Mouse (Mus musculus) midbrain, embryonic 12.5 days (tissue): ENCODE results near the gene Cela2a. TPM values are rescaled to one million over a fixed set of nuclear protein-coding genes. Genes with fewer than 3 reads are reported as not detected.
"Not testable (repeated sequence)": the region's sequence is repeated elsewhere in the genome, so short reads cannot be mapped to it uniquely, and the experiment has no call there.

Experiments used
- ATAC-seq: fragments of 200-750 bp; cut with Nextera tagmentation; 2 replicates; pipeline ENCODE4 v1.8.0; 2017; ENCODE audit warnings: low read depth, moderate TSS enrichment, moderate library complexity; ENCODE audit not compliant: low FRiP score
- H3K27ac ChIP-seq: fragments of 300-500 bp; sonication (generic); replicated peaks from 2 replicates; pipeline ENCODE4 v1.5.1; 2016; ENCODE audit warnings: mild to moderate bottlenecking
- H3K27me3 ChIP-seq: fragments of 300-500 bp; sonication (generic); 2 replicates; pipeline ENCODE4 v1.6.1; 2016; ENCODE audit warnings: mild to moderate bottlenecking
- H3K36me3 ChIP-seq: fragments of 300-500 bp; sonication (generic); 2 replicates; pipeline ENCODE4 v1.6.1; 2016
- H3K4me1 ChIP-seq: fragments of 300-500 bp; sonication (generic); 2 replicates; pipeline ENCODE4 v1.6.1; 2016
- H3K4me2 ChIP-seq: fragments of 300-500 bp; sonication (generic); replicated peaks from 2 replicates; pipeline ENCODE4 v1.6.1; 2016; ENCODE audit warnings: mild to moderate bottlenecking, moderate library complexity
- H3K4me3 ChIP-seq: fragments of 300-500 bp; sonication (generic); 2 replicates; pipeline ENCODE4 v1.5.1; 2016; ENCODE audit warnings: mild to moderate bottlenecking
- H3K9ac ChIP-seq: fragments of 300-500 bp; sonication (generic); replicated peaks from 2 replicates; pipeline ENCODE4 v1.6.1; 2016; ENCODE audit warnings: mild to moderate bottlenecking, moderate library complexity
- H3K9me3 ChIP-seq: fragments of 300-500 bp; sonication (generic); 2 replicates; pipeline ENCODE4 v1.6.1; 2016; ENCODE audit warnings: mild to moderate bottlenecking
- WGBS: fragments of 180-500 bp; shearing (Covaris S2); methylation state at CpG from one replicate; pipeline ENCODE4 v1.1.7; 2016; 5-methylcytosine and 5-hydroxymethylcytosine counted together
- polyA plus RNA-seq: library from polyadenylated mRNA; unstranded; fragments of >200 nt; fragmentation: Nextera tagmentation; extraction: Ambion mirVana; gene quantifications from 2 replicates; pipeline ENCODE4 v1.2.1, GENCODE M21; 2016

The Cela2a gene
- polyA plus RNA-seq, 1 experiment from 2014 or later: not detected

DNA sequence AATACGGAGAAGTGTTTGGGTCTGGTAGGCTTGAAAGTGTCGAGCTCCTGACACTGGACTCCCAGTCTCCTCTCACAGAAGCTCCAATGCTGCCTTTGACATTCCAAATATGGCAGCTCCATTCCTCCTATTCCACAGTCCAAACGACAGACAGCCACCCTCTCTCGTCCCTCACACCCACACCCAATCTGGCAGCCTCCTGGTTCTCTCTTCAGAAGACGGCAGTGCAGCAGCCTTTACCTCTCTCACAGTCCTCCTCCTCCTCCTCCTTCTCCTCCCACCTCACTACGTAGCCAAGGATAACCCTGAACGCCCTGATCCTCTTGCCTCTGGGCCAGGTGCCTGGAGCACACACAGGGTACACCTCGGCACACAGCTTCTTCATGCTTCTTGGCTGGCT lies 46.1 kb downstream of the Cela2a start:
- H3K4me2 ChIP-seq: no peak overlapping the region
- no peaks in the 10 kb centered on the region for H3K27me3 ChIP-seq
- no peaks in the 10 kb centered on the region for H3K4me1 ChIP-seq
- WGBS: 91% methylated on average over 8 of the region's 8 CpGs
- H3K36me3 ChIP-seq: peaks cover 93% of the 10 kb centered on the region
- no peak overlapping the region for H3K9ac ChIP-seq
- H3K4me3 ChIP-seq: no peak overlapping the region
- H3K27ac ChIP-seq: no peak overlapping the region
- no peak for ATAC-seq
- H3K9me3 ChIP-seq: no peaks in the 10 kb centered on the region

GRCm38 (mm10) chr4:141773019-141773418 lies 52.9 kb downstream of the Cela2a start:
- H3K4me3 ChIP-seq, H3K4me1 ChIP-seq, H3K9ac ChIP-seq, H3K27me3 ChIP-seq, ATAC-seq, H3K9me3 ChIP-seq, H3K27ac ChIP-seq, H3K4me2 ChIP-seq: not testable (repeated sequence)
- H3K36me3 ChIP-seq: peaks cover 87% of the 10 kb centered on the region
- WGBS: 85% methylated on average over 4 of the region's 4 CpGs

- H3K36me3 ChIP-seq: peaks cover 90% of the 10 kb centered on the region
- no peak overlapping the region for H3K4me2 ChIP-seq
- 96% methylated on average over 8 of the region's 8 CpGs for WGBS
- H3K27me3 ChIP-seq: no peaks in the 10 kb centered on the region
- H3K9ac ChIP-seq: no peak overlapping the region
- no peak overlapping the region for H3K4me3 ChIP-seq
- ATAC-seq: no peak
- no peaks in the 10 kb centered on the region for H3K4me1 ChIP-seq
- no peak overlapping the region for H3K27ac ChIP-seq
- no peaks in the 10 kb centered on the region for H3K9me3 ChIP-seq
These were observed 54.1 kb downstream of the Cela2a start for GRCm38 (mm10) chr4:141771823-141772222.

- ATAC-seq: no peak
- no peaks in the 10 kb centered on the region for H3K4me1 ChIP-seq
These were observed 56.3 kb downstream of the Cela2a start for GRCm38 (mm10) chr4:141769501-141770160.

DNA sequence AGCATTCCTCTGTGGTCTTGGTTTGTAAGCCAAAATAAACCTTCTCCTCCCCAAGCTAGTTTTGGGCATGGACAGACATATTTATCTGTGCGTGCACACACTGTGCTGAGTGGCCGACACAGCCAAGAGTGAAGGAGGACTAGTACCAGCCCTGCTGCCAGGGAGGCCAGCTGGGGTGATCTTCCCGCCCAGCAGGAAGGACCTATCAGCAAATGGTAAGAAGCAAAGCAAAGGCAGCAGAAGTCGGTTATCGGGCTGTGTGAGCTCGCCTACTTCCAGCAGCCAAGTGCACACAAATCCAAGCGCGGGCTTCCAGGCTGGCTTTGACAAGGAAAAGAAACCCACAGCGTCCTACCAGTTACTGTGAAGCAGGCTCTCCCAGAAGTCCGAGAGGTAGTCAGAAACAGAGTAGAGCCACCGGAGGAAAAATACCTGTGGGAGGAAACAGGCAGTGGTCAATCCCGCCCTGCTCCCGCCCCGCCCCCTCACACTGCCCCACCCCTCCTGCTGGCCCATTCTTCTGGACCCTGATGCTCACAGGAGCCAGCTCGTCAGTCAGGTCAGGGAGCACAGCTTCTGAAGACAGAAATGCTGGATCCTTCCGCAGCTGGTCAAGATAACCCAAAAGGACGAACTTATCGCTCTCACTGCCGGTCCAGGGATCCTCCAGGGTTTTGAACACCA lies 58.5 kb downstream of the Cela2a start:
- 0 out of 2 replicates have a peak overlapping the region, but pooled peaks have one; percentile 15 for H3K27ac ChIP-seq
- no peak overlapping the region for H3K9ac ChIP-seq
- no peak overlapping the region for H3K4me2 ChIP-seq
- H3K9me3 ChIP-seq: no peaks in the 10 kb centered on the region
- H3K4me3 ChIP-seq: no peak overlapping the region
- no peak for ATAC-seq
- peaks cover 88% of the 10 kb centered on the region for H3K36me3 ChIP-seq
- 75% methylated on average over 19 of the region's 19 CpGs for WGBS
- H3K4me1 ChIP-seq: no peaks in the 10 kb centered on the region
- H3K27me3 ChIP-seq: no peaks in the 10 kb centered on the region

More at GRCm38 (mm10) chr4:141769501-141770160, 56.3 kb downstream of the Cela2a start:
- no peak overlapping the region for H3K4me2 ChIP-seq
- H3K9ac ChIP-seq: no peak overlapping the region
- WGBS: 93% methylated on average over 8 of the region's 8 CpGs
- no peak overlapping the region for H3K4me3 ChIP-seq
- H3K27me3 ChIP-seq: no peaks in the 10 kb centered on the region
- no peak overlapping the region for H3K27ac ChIP-seq
- peaks cover 88% of the 10 kb centered on the region for H3K36me3 ChIP-seq
- H3K9me3 ChIP-seq: no peaks in the 10 kb centered on the region

DNA sequence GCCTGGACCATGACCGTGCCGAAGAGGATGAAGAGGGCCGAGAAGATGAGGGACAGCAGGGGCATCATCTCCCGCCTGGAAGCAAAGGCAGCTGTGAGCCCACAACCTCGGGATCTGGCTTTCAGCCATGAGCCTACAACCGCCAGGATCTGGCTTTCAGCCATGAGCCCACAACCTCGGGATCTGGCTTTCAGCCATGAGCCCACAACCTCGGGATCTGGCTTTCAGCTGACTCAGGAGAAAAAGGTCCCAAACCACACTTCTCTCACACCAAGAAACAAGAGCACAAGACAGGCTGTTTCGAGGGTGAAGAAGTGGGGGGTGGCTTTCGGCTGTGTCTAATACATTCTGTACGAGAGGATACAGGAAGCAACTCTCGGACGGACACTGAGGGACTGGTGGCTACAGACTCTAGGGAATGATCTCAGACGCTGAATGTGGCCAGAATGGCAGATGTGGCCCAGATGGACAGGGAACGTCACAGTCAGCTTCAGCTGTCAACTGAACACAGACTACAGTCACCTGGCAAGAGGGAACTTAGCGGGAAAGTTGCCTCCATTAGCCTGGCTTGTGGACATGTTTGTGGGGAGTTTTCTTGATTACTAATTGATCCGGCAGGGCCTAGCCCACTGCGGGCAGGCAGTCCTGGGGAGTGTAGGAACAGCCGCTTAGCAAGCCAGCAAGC lies 59.1 kb downstream of the Cela2a start:
- H3K9ac ChIP-seq: no peak overlapping the region
- 83% methylated on average over 19 of the region's 19 CpGs for WGBS
- H3K4me1 ChIP-seq: no peaks in the 10 kb centered on the region
- no peaks in the 10 kb centered on the region for H3K27me3 ChIP-seq
- no peak overlapping the region for H3K4me2 ChIP-seq
- no peak overlapping the region for H3K4me3 ChIP-seq
- H3K9me3 ChIP-seq: no peaks in the 10 kb centered on the region
- ATAC-seq: no peak
- H3K27ac ChIP-seq: peak overlapping the region; percentile 17; the same call in 1 of the 2 replicates
- peaks cover 92% of the 10 kb centered on the region for H3K36me3 ChIP-seq

GRCm38 (mm10) chr4:141766316-141766667 lies 59.7 kb downstream of the Cela2a start:
- H3K4me2 ChIP-seq: no peak overlapping the region
- WGBS: 88% methylated on average over 8 of the region's 8 CpGs
- H3K36me3 ChIP-seq: peaks cover 95% of the 10 kb centered on the region
- no peaks in the 10 kb centered on the region for H3K4me1 ChIP-seq
- H3K27ac ChIP-seq: peak overlapping the region; percentile 17; the same call in 1 of the 2 replicates
- H3K4me3 ChIP-seq: no peak overlapping the region
- H3K27me3 ChIP-seq: no peaks in the 10 kb centered on the region
- no peak overlapping the region for H3K9ac ChIP-seq
- no peaks in the 10 kb centered on the region for H3K9me3 ChIP-seq
- ATAC-seq: no peak

- H3K27me3 ChIP-seq: no peaks in the 10 kb centered on the region
- no peak overlapping the region for H3K4me3 ChIP-seq
- ATAC-seq: no peak
- no peak overlapping the region for H3K4me2 ChIP-seq
- 97% methylated on average over 3 of the region's 3 CpGs for WGBS
- no peaks in the 10 kb centered on the region for H3K4me1 ChIP-seq
- H3K9me3 ChIP-seq: no peaks in the 10 kb centered on the region
- no peak overlapping the region for H3K27ac ChIP-seq
- H3K9ac ChIP-seq: no peak overlapping the region
- H3K36me3 ChIP-seq: peaks cover 87% of the 10 kb centered on the region
These were observed 61.0 kb downstream of the Cela2a start for GRCm38 (mm10) chr4:141765008-141765407.

Other genes with a start within 250 kb of the Cela2a start
- 22.2 and 28.7 TPM in 2 replicates for gene Fblim1, start 220.1 kb downstream of the Cela2a start, polyA plus RNA-seq
- gene Tmem82, start 207.5 kb downstream of the Cela2a start, polyA plus RNA-seq: 0.26 and 0.41 TPM in 2 replicates
- gene Slc25a34, start 202.3 kb downstream of the Cela2a start, polyA plus RNA-seq: 0.06 TPM in 1 of 2 replicates, not detected in the other
- 6.1 and 7.6 TPM in 2 replicates for gene Plekhm2, start 161.3 kb downstream of the Cela2a start, polyA plus RNA-seq
- not detected in 2 replicates for gene Rsc1a1, start 140.6 kb downstream of the Cela2a start, polyA plus RNA-seq
- gene Ddi2, start 102.7 kb downstream of the Cela2a start, polyA plus RNA-seq: 25.7 and 28.4 TPM in 2 replicates
- not detected in 2 replicates for gene Agmat, start 79.5 kb downstream of the Cela2a start, polyA plus RNA-seq
- 6.7 and 6.8 TPM in 2 replicates for gene Dnajc16, start 35.2 kb downstream of the Cela2a start, polyA plus RNA-seq
- 24.9 and 27.0 TPM in 2 replicates for gene Casp9, start 32.5 kb downstream of the Cela2a start, polyA plus RNA-seq
- not detected in 2 replicates for gene Ctrc, start 20.2 kb upstream of the Cela2a start, polyA plus RNA-seq
- 96.8 and 112 TPM in 2 replicates for gene Efhd2, start 48.8 kb upstream of the Cela2a start, polyA plus RNA-seq
- 1.9 and 2.7 TPM in 2 replicates for gene Fhad1, start 188.9 kb upstream of the Cela2a start, polyA plus RNA-seq